In the genomic region with DNA sequence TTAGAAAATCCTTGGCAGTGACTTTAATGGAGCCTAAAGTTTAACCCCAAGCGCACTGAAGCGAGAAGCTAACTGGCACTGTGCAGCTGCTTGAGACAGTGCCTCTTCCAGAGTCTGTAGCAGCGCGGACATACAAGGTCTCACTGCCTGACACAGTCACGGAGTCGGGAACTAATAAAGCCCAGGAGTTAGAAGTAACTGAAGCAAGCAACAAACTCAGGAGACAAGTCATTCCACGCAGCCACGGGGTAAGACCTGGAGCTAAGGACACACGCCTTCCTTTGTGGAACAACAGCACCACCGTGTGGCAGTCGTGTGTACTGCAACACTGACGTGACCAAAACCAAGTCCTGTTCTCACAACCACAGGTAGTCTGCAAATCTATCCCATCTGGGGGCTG, we compare ENCODE assay signal across 8 mouse cellular contexts. TPM values are rescaled to one million over a fixed set of nuclear protein-coding genes. Genes with fewer than 3 reads are reported as not detected.
DNase-seq lines count a peak whose midpoint lies in the region; ATAC-seq lines count a peak whose summit lies in the region.

No protein-coding gene starts in this region.

- H3K9me3 ChIP-seq in hindbrain, embryonic 14.5 days (ENCODE audit: control insufficient read depth, low read length): no peaks in the 10 kb centered on the region

- H3K27ac ChIP-seq in hindbrain, embryonic 14.5 days: no peak overlapping the region

- DNase-seq in MN1 (ENCODE audit: low spot score): peak; percentile 89
- DNase-seq in cerebellum, adult 9-10 months: peak; percentile 79
- DNase-seq in hindbrain, embryonic 14.5 days (ENCODE audit: low spot score): peak; percentile 94
- peak; percentile 83 to 85 for DNase-seq in layer of hippocampus, postnatal 14 days (ENCODE audit: low spot score in 2 of 2)
- DNase-seq in lung, postnatal 10 days: peak; percentile 89
- peak; percentile 77 for DNase-seq in ovary, postnatal 36 days (ENCODE audit: low spot score)
- DNase-seq in thymus, postnatal 10 days (ENCODE audit: low spot score in 2 of 2): peak; percentile 42 to 71

- H3K4me1 ChIP-seq in hindbrain, embryonic 14.5 days (replicated peaks; ENCODE audit: control insufficient read depth, insufficient read depth, low read length): no peaks in the 10 kb centered on the region

- H3K27me3 ChIP-seq in hindbrain, embryonic 14.5 days (ENCODE audit: control insufficient read depth, insufficient read depth, low read length): no peaks in the 10 kb centered on the region

- WGBS in hindbrain, embryonic 14.5 days: 39% methylated on average over 12 of the region's 12 CpGs

- H3K9ac ChIP-seq in hindbrain, embryonic 14.5 days: no peak overlapping the region

- H3K36me3 ChIP-seq in hindbrain, embryonic 14.5 days (replicated peaks; ENCODE audit: control insufficient read depth, insufficient read depth): peaks cover 20% of the 10 kb centered on the region; the same call in 1 of the 2 replicates

- peak; percentile 90 for ATAC-seq in frontal cortex, adult (ENCODE audit: low TSS enrichment)
- no peak for ATAC-seq in hindbrain, embryonic 14.5 days (ENCODE audit: low FRiP score)

- no peak overlapping the region for H3K4me2 ChIP-seq in hindbrain, embryonic 14.5 days (replicated peaks)

- H3K4me3 ChIP-seq in hindbrain, embryonic 14.5 days (replicated peaks; ENCODE audit: low read length): no peak overlapping the region

RNA-seq across cellular contexts. Expression of a gene that starts 16.1 kb away (rescaled TPM):
- polyA plus RNA-seq in hindbrain, embryonic 14.5 days (2014; fragmentation: Nextera tagmentation; extraction: Ambion mirVana): 23.2 and 31.8 TPM in 2 replicates
- 10 to 100 TPM; 36.6 to 37.0 TPM for total RNA-seq in layer of hippocampus, postnatal 14 days (2021)

RNA-seq across cellular contexts. Expression of a gene that starts 27.3 kb away (rescaled TPM):
- 26.8 and 27.9 TPM in 2 replicates for polyA plus RNA-seq in hindbrain, embryonic 14.5 days (2014; fragmentation: Nextera tagmentation; extraction: Ambion mirVana)
- 10 to 100 TPM; 13.0 to 16.8 TPM for total RNA-seq in layer of hippocampus, postnatal 14 days (2021)
